Mouse (Mus musculus) brain, embryonic 14.5 days (tissue): ENCODE data around the gene Mgat4b.

ENCODE experiments used
- CTCF ChIP-seq: fragments of 200-500 bp; IDR thresholded peaks from 2 replicates; pipeline ENCODE4 v1.5.1; 2012; ENCODE audit warnings: inconsistent platforms, mild to moderate bottlenecking, moderate library complexity, borderline replicate concordance; ENCODE audit not compliant: insufficient read depth, insufficient read length; ENCODE audit errors: extremely low read depth
- POLR2A ChIP-seq: fragments of 200-500 bp; IDR thresholded peaks from 2 replicates; pipeline ENCODE4 v1.6.1; 2012; ENCODE audit warnings: mild to moderate bottlenecking, inconsistent platforms, borderline replicate concordance; ENCODE audit not compliant: poor library complexity, insufficient read depth, insufficient read length, severe bottlenecking; ENCODE audit errors: extremely low read depth

DNA sequence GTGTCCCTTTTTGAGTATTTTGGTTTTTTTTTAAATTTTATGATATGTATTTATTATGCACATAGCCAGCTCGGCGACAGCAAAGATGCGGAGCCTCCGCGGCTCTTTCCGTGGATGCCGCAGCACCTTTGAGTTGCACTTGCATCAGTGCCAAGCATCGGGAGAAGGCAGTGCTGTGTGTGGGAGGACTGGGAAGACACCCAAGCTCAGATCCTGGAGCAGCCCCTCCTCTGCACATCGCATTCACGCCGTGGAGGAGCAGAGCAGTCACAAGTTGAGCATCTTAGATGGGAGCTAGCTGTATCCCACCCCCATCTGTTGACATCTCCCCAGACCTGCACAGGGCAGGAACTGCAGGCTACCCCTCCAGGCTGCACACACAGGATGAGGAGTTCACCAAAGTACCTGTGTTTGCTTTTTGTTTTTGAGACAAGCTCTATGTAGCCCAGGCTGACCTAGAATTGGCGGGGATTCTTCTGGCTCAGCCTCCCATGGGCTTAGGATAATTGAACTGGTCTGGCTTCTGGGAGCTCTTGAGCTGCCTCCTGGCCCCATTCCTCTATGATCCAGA lies 43.4 kb downstream of the Mgat4b start:
- TF ChIP-seq CTCF: no peak
- TF ChIP-seq POLR2A: no peak
